ENCODE assay signal across 7 mouse cellular contexts in the genomic region with DNA sequence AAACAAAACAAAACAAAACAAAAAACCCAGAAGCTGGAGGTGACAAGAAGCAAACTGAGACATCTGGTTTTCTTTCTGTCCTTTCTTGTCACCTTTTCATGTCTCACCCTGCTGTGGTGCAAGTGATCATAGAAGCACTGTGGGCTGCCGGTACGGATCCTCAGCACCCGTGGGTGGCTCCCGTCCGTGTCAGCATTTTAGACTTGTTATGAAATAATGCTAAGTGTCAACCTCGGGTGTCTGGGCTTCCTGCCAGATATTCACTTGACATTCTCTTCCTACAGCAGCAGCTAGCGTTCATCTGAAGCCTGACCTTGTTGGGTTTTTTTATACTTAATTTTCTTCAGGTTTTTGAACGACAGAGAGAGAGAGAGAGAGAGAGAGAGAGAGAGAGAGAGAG.
DNase-seq lines count a peak whose midpoint lies in the region.

No protein-coding gene starts in this region.

- DNase-seq in 3134 (ENCODE audit: extremely low read depth, insufficient read length, low spot score) (peak; percentile 20), 416B (ENCODE audit: low read depth) (peak; percentile 77)
- DNase-seq in cerebellum, postnatal 10 days = peak; percentile 72 to 73
- DNase-seq in layer of hippocampus, adult 9-10 months (ENCODE audit: low spot score) = peak; percentile 7
- peak; percentile 44 for DNase-seq in telencephalon, adult 2 months (ENCODE audit: low read depth, low spot score)
- no peak for DNase-seq in thymus, postnatal 36 days
- DNase-seq in spleen, adult 12 weeks (ENCODE audit: low spot score) = no peak

Comparison
In these comparisons a context has a peak if more than half of its experiments do, and no peak if none do; other contexts are left out.
1. DNase-seq: peak in 3134 (single experiment), 416B (single experiment), cerebellum, postnatal 10 days (2 of 2), layer of hippocampus, adult 9-10 months (single experiment) and telencephalon, adult 2 months (single experiment); none in thymus, postnatal 36 days (0 of 2) and spleen, adult 12 weeks (single experiment).